Mouse (Mus musculus) frontal cortex, postnatal 25 days (tissue): ENCODE data around the gene Lrit2.

Source experiments
- DNase-seq, 2 experiments: peaks; one replicate each; pipeline ENCODE4 v3.0.0; 2022; ENCODE audit warnings: low spot score in 2 of 2

Lrit2 gene

DNA sequence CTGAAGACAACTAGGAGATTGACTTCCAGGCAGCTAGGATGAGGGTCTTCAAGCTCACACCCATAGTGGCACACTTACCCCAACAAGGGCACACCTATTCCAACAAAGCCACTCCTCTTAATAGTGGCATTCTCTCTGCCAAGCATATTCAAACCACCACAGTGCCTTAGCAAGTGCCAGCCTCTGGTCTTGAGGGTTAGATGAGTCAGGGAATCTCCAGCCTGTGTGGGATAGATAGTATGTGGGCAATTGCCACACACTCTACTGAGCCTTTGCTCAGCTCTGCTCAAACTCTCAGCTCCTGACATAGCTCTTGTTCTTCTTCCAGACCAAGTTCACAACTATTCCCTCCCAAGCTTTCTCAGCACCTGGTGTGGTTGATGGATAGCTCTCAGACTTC, 43.6 kb downstream of the Lrit2 start:
- DNase-seq: no peak

DNA sequence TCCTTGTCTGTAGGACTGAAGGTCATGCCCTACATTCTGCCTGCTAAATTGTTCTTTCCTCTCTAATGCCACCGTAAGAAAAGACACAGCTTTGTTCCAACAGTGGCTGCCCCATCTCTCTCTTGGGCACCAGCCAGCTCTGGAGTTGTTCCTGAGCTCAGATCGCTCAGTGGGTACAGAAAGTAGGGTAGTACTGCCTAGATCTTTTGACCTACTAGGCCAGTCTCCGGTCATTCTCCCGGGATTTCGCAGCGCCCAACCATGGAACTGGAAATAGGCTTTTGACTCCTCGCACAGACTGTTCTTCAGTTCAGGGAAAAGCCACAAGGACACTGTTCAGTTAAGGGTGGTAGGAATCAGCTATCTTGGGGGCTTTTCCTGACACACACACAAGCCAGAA, 45.2 kb downstream of the Lrit2 start:
- DNase-seq: no peak

DNA sequence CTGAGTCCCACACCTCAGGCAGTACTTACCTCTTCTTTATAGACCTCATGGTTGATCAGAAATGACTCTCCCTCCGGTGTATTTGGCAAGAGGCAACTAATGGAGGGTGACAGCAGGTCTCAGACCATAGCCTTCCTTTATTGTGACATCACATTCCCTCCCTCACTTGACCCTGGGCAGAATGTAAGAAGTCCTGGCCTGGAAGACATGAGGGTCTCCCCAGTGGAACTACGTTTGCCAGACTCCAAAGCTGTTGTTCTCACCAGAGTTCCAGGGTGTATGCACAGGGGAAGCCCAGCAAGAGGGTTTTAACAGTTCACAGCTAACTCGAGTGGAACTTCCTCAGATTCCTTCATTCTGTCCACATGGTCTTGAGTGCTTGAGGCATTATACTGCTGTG, 46.2 kb downstream of the Lrit2 start, which contains the start of gene 2610528A11Rik:
Gene 2610528A11Rik (minus strand): TSS at position 101 of the 400 bp plus-strand sequence.
- DNase-seq: no peak

DNA sequence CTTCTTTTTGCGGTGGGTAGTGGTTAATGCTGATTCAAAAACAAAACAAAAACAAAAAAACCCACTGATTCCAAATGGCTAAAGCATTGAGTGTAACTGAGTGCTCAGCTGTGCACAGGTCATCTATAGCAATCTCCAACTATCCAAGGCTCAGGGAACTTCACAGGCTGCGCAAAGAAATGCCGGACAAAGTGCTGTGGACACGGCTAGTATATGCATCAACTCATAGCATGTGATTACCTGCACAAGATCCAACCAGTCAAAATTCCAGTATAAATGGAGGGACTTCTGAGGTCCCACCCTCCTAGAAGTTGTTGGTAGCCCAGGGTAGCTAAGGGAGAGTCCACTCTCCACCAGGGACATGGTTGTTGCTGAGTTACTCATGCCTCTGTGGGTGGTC, 51.5 kb downstream of the Lrit2 start:
- DNase-seq: no peak
